Mouse (Mus musculus): ENCODE results near the gene Klrc1. TPM values are rescaled to one million over a fixed set of nuclear protein-coding genes. Genes with fewer than 3 reads are reported as not detected.

The Klrc1 gene
- polyA plus RNA-seq, 1 experiment from 2014 or later = not detected

Small RNAs within 50 kb of the gene (microRNA-seq; reads per million reads assigned to microRNA genes)
- not detected for gene Mir680-1

Other genes starting within 250 kb of the Klrc1 start
- 0.84 and 1.4 TPM in 2 replicates for gene Clec1a, start 227.0 kb downstream of the Klrc1 start, polyA plus RNA-seq (2016; fragmentation: Nextera tagmentation; extraction: Ambion mirVana)
- gene Olr1, start 171.8 kb downstream of the Klrc1 start, polyA plus RNA-seq (2016; fragmentation: Nextera tagmentation; extraction: Ambion mirVana) = 0.16 TPM in 1 of 2 replicates, not detected in the other
- gene Tmem52b, start 166.4 kb downstream of the Klrc1 start, polyA plus RNA-seq (2016; fragmentation: Nextera tagmentation; extraction: Ambion mirVana) = not detected in 2 replicates
- gene Gabarapl1, start 145.8 kb downstream of the Klrc1 start, polyA plus RNA-seq (2016; fragmentation: Nextera tagmentation; extraction: Ambion mirVana) = 34.2 and 35.7 TPM in 2 replicates
- not detected in 2 replicates for gene Klre1, start 101.1 kb downstream of the Klrc1 start, polyA plus RNA-seq (2016; fragmentation: Nextera tagmentation; extraction: Ambion mirVana)
- gene Klrd1, start 87.2 kb downstream of the Klrc1 start, polyA plus RNA-seq (2016; fragmentation: Nextera tagmentation; extraction: Ambion mirVana) = not detected in 2 replicates
- gene Klrk1, start 55.1 kb downstream of the Klrc1 start, polyA plus RNA-seq (2016; fragmentation: Nextera tagmentation; extraction: Ambion mirVana) = not detected in 2 replicates
- gene Klrc3, start 35.6 kb downstream of the Klrc1 start, polyA plus RNA-seq (2016; fragmentation: Nextera tagmentation; extraction: Ambion mirVana) = not detected in 2 replicates
- not detected in 2 replicates for gene Klrc2, start 18.3 kb downstream of the Klrc1 start, polyA plus RNA-seq (2016; fragmentation: Nextera tagmentation; extraction: Ambion mirVana)
- gene Klri1, start 38.2 kb upstream of the Klrc1 start, polyA plus RNA-seq (2016; fragmentation: Nextera tagmentation; extraction: Ambion mirVana) = not detected in 2 replicates
- not detected in 2 replicates for gene Klri2, start 61.5 kb upstream of the Klrc1 start, polyA plus RNA-seq (2016; fragmentation: Nextera tagmentation; extraction: Ambion mirVana)
- gene Gm156, start 105.3 kb upstream of the Klrc1 start, polyA plus RNA-seq (2016; fragmentation: Nextera tagmentation; extraction: Ambion mirVana) = not detected in 2 replicates
- gene Gm17631, start 183.7 kb upstream of the Klrc1 start, polyA plus RNA-seq (2016; fragmentation: Nextera tagmentation; extraction: Ambion mirVana) = not detected in 2 replicates
- not detected in 2 replicates for gene Klra17, start 197.7 kb upstream of the Klrc1 start, polyA plus RNA-seq (2016; fragmentation: Nextera tagmentation; extraction: Ambion mirVana)
- not detected in 2 replicates for gene Klra5, start 238.7 kb upstream of the Klrc1 start, polyA plus RNA-seq (2016; fragmentation: Nextera tagmentation; extraction: Ambion mirVana)